Mouse (Mus musculus): ENCODE measurements around the gene Brca1.

GRCm38 (mm10) chr11:101468263-101468688, 83.5 kb downstream of the Brca1 start:
- TF ChIP-seq EP300 (IDR thresholded peaks at IDR 0.05) (no peak), CTCF (IDR thresholded peaks at IDR 0.05) (no peak)

All from lung, postnatal 0 days (tissue).